Mouse (Mus musculus) CH12.LX (cell line): Measurements from ENCODE around the gene Gm5737.

ENCODE experiments used
- BHLHE40 ChIP-seq: IDR thresholded peaks from 2 replicates; pipeline ENCODE4 v1.6.1; 2011; ENCODE audit warnings: mild to moderate bottlenecking, low read depth, low read length, improper control_type of control experiment
- CTCF ChIP-seq, 2 experiments: IDR thresholded peaks in 1 of 2; conservative IDR thresholded peaks in 1 of 2; 2 replicates each; pipeline ENCODE4 v1.5.1; 2011 to 2012; ENCODE audit warnings: low read depth in 2 of 2, low read length in 2 of 2, improper control_type of control experiment in 1 of 2, inconsistent platforms in 1 of 2, mild to moderate bottlenecking in 1 of 2, moderate library complexity in 1 of 2
- JUND ChIP-seq: conservative IDR thresholded peaks from 2 replicates; pipeline ENCODE4 v1.6.1; 2011; ENCODE audit warnings: low read depth, low read length, improper control_type of control experiment
- MXI1 ChIP-seq: IDR thresholded peaks from 2 replicates; pipeline ENCODE4 v1.6.1; 2011; ENCODE audit warnings: mild to moderate bottlenecking, low read depth, low read length, improper control_type of control experiment

- TF ChIP-seq BHLHE40 (no peak), MXI1 (no peak), CTCF (conservative IDR thresholded peaks at IDR 0.05 in 1 of 2, IDR thresholded peaks at IDR 0.05 in 1 of 2; ENCODE audit: low read depth in 2 of 2, low read length in 2 of 2) (no peak), JUND (no peak)
These were observed 62.8 kb downstream of the Gm5737 start for GRCm38 (mm10) chr7:120874764-120875539.
